Mouse (Mus musculus): ENCODE measurements around the gene Arl15. TPM values are rescaled to one million over a fixed set of nuclear protein-coding genes. Genes with fewer than 3 reads are reported as not detected.

The Arl15 gene
- polyA plus RNA-seq, 1 experiment from 2014 or later, result 14.2 TPM

DNA sequence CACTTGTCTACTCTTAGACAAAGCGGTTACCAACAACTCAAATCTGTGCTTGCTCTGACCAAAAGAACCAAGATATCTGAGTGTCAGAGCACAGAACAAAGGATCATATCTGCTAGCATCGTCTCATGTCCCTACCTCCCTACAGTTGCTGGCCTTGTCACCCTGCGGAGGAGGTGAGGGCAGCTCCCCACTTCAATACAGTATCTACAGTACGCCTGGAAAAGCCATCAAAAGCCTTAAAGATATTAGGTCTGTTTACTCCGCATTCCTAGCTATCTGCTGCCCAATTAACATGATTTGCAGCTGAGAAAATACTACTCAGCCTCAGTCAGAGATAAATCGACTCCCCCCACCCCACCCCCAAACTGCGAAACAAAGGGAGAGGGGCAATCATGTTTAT, 371.3 kb downstream of the Arl15 start:
- WGBS, result 75% methylated on average over 7 of the region's 7 CpGs
- no peak overlapping the region for H3K27ac ChIP-seq
- ATAC-seq (ENCODE audit: low FRiP score), result no peak

GRCm38 (mm10) chr13:114166439-114167183, 372.3 kb downstream of the Arl15 start:
- no peak for ATAC-seq (ENCODE audit: low FRiP score)
- WGBS, result 60% methylated on average over 12 of the region's 12 CpGs
- no peaks in the 10 kb centered on the region for H3K36me3 ChIP-seq

More for the DNA sequence above, 371.3 kb downstream of the Arl15 start:
- H3K9me3 ChIP-seq (replicated peaks), result no peaks in the 10 kb centered on the region
- H3K9ac ChIP-seq, result no peak overlapping the region
- H3K4me2 ChIP-seq (replicated peaks), result no peak overlapping the region
- H3K36me3 ChIP-seq, result no peaks in the 10 kb centered on the region
- no peak overlapping the region for H3K4me3 ChIP-seq
- H3K4me1 ChIP-seq, result no peaks in the 10 kb centered on the region; the same call in 1 of the 2 replicates
- peaks cover 2% of the 10 kb centered on the region; the same call in 1 of the 2 replicates for H3K27me3 ChIP-seq

GRCm38 (mm10) chr13:114170061-114170460, 375.8 kb downstream of the Arl15 start:
- WGBS, result 74% methylated on average over 5 of the region's 5 CpGs
- Histone ChIP-seq H3K36me3 (no peaks in the 10 kb centered on the region), H3K27me3 (no peaks in the 10 kb centered on the region), H3K9ac (no peak overlapping the region), H3K4me1 (no peaks in the 10 kb centered on the region; the same call in 1 of the 2 replicates), H3K27ac (no peak overlapping the region), H3K4me2 (replicated peaks) (no peak overlapping the region), H3K4me3 (no peak overlapping the region), H3K9me3 (replicated peaks) (no peaks in the 10 kb centered on the region)
- ATAC-seq (ENCODE audit: low FRiP score), result no peak

More at GRCm38 (mm10) chr13:114166439-114167183, 372.3 kb downstream of the Arl15 start:
- Histone ChIP-seq H3K9me3 (replicated peaks) (no peaks in the 10 kb centered on the region), H3K9ac (no peak overlapping the region), H3K27me3 (peaks cover 2% of the 10 kb centered on the region; the same call in 1 of the 2 replicates), H3K4me1 (no peaks in the 10 kb centered on the region; the same call in 1 of the 2 replicates), H3K4me3 (no peak overlapping the region), H3K4me2 (replicated peaks) (no peak overlapping the region), H3K27ac (no peak overlapping the region)

DNA sequence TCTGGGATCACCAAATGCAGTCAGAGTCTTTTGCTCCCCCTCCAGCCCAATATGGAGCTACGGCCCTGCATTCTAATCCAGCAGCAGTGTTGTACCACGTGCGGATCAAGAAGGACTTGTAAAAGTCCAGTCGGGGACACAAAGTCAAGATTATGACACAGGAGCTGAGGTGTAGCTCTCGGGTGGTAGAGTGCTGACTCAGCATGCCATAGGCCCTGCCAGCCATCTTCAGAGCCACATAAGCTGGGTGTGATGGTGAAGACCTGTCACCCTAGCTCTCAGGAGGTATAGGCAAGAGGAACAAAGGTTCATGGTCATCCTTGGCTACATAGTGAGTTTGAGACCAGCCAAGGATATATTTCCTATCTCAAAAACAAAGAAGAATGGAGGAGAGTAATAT, 377.2 kb downstream of the Arl15 start:
- WGBS, result 89% methylated on average over 5 of the region's 5 CpGs
- Histone ChIP-seq H3K4me3 (no peak overlapping the region), H3K4me2 (replicated peaks) (no peak overlapping the region), H3K4me1 (no peaks in the 10 kb centered on the region; the same call in 1 of the 2 replicates), H3K9ac (no peak overlapping the region), H3K36me3 (no peaks in the 10 kb centered on the region), H3K27ac (no peak overlapping the region), H3K9me3 (replicated peaks) (no peaks in the 10 kb centered on the region), H3K27me3 (no peaks in the 10 kb centered on the region)
- ATAC-seq (ENCODE audit: low FRiP score), result no peak

GRCm38 (mm10) chr13:114188107-114188506, 393.8 kb downstream of the Arl15 start:
- 93% methylated on average over 7 of the region's 7 CpGs for WGBS
- H3K27ac ChIP-seq, result no peak overlapping the region

DNA sequence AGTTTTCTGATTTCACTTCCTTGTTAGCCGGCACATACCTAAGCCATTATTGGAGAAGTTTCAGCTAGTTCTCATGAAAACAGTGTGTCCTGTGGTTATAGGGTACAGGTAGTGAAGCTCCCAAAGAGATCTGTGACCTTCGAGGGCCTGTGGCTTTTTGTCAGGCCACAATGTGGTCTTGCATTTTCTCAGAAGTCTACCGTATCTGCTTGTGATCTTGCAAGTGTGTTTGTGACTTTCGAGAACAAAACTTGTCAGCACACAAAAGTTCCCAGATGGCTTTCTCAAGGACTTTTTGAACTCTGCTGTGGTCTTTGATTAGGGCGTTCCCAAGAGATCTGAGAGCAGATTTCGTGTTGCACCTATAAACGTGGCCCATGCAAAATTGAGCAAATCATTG, 394.5 kb downstream of the Arl15 start:
- WGBS, result 90% methylated on average over 7 of the region's 7 CpGs
- H3K27me3 ChIP-seq, result no peaks in the 10 kb centered on the region
- H3K4me2 ChIP-seq (replicated peaks), result no peak overlapping the region
- no peak for ATAC-seq (ENCODE audit: low FRiP score)
- no peak overlapping the region for H3K4me3 ChIP-seq
- no peaks in the 10 kb centered on the region for H3K9me3 ChIP-seq (replicated peaks)
- H3K9ac ChIP-seq, result no peak overlapping the region
- H3K4me1 ChIP-seq, result no peaks in the 10 kb centered on the region
- no peak overlapping the region for H3K27ac ChIP-seq
- H3K36me3 ChIP-seq, result no peaks in the 10 kb centered on the region

More at GRCm38 (mm10) chr13:114188107-114188506, 393.8 kb downstream of the Arl15 start:
- Histone ChIP-seq H3K27me3 (no peaks in the 10 kb centered on the region), H3K4me1 (no peaks in the 10 kb centered on the region), H3K9ac (no peak overlapping the region), H3K9me3 (replicated peaks) (no peaks in the 10 kb centered on the region), H3K36me3 (no peaks in the 10 kb centered on the region), H3K4me3 (no peak overlapping the region), H3K4me2 (replicated peaks) (no peak overlapping the region)
- no peak for ATAC-seq (ENCODE audit: low FRiP score)

DNA sequence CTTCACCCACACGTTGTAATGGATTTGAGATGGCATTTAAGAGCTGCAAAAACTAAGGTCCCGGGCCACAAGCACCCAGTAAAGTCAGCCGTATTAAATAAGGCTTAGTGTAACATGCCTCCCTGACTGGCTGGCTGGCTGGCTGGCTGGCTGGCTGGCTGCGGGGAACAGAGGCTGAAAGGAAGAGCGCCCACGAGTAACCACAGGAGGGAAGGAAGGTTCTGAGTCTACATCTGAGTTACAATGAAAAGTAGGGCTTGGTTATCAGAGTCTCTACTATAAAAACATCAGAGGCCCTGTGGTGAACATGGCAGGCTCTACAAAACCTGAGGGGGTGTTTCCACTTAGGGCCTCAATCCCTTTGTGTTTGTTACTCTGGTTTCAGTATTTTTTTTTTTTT, 395.1 kb downstream of the Arl15 start:
- no peak overlapping the region for H3K27ac ChIP-seq
- no peak overlapping the region for H3K4me2 ChIP-seq (replicated peaks)
- no peak overlapping the region for H3K4me3 ChIP-seq
- no peaks in the 10 kb centered on the region for H3K27me3 ChIP-seq
- ATAC-seq (ENCODE audit: low FRiP score), result no peak
- no peaks in the 10 kb centered on the region for H3K4me1 ChIP-seq
- no peaks in the 10 kb centered on the region for H3K36me3 ChIP-seq
- no peaks in the 10 kb centered on the region for H3K9me3 ChIP-seq (replicated peaks)
- 67% methylated on average over 6 of the region's 6 CpGs for WGBS
- no peak overlapping the region for H3K9ac ChIP-seq

GRCm38 (mm10) chr13:114190898-114191297, 396.6 kb downstream of the Arl15 start:
- ATAC-seq (ENCODE audit: low FRiP score), result no peak
- Histone ChIP-seq H3K9ac (no peak overlapping the region), H3K9me3 (replicated peaks) (no peaks in the 10 kb centered on the region), H3K4me2 (replicated peaks) (no peak overlapping the region), H3K36me3 (no peaks in the 10 kb centered on the region), H3K4me3 (no peak overlapping the region), H3K4me1 (no peaks in the 10 kb centered on the region), H3K27ac (no peak overlapping the region), H3K27me3 (no peaks in the 10 kb centered on the region)
- 92% methylated on average over 10 of the region's 10 CpGs for WGBS

GRCm38 (mm10) chr13:114198252-114198799, 404.0 kb downstream of the Arl15 start:
- Histone ChIP-seq H3K4me3 (no peak overlapping the region), H3K27me3 (no peaks in the 10 kb centered on the region), H3K4me2 (replicated peaks) (no peak overlapping the region), H3K9me3 (replicated peaks) (no peaks in the 10 kb centered on the region), H3K27ac (no peak overlapping the region), H3K9ac (no peak overlapping the region), H3K36me3 (no peaks in the 10 kb centered on the region), H3K4me1 (no peaks in the 10 kb centered on the region)
- no peak for ATAC-seq (ENCODE audit: low FRiP score)
- WGBS, result 82% methylated on average over 10 of the region's 10 CpGs

DNA sequence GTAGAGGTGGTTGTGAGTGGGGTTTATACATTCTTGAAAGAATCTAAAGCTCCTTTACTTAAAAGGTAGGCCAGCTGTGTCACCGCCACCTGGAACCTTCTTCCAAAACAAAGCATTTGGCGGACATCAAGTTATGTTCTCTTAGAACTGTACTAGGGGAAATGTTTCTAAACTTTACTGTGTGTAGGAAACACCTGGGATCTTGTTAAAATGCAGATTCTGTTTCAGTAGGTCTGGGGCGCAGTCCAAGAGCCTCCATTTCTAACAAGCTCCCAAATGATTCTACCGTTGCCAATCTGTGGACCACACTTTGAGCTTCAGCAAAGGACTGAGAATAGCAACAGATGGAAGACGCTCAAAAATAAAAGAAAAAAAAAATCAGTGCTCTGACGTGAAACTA, 405.4 kb downstream of the Arl15 start:
- H3K9me3 ChIP-seq (replicated peaks), result no peaks in the 10 kb centered on the region
- WGBS, result 90% methylated on average over 6 of the region's 6 CpGs
- H3K27me3 ChIP-seq, result no peaks in the 10 kb centered on the region
- no peak overlapping the region for H3K4me3 ChIP-seq
- no peak for ATAC-seq (ENCODE audit: low FRiP score)
- no peak overlapping the region for H3K27ac ChIP-seq
- no peaks in the 10 kb centered on the region for H3K36me3 ChIP-seq
- no peak overlapping the region for H3K9ac ChIP-seq
- no peaks in the 10 kb centered on the region for H3K4me1 ChIP-seq
- H3K4me2 ChIP-seq (replicated peaks), result no peak overlapping the region

DNA sequence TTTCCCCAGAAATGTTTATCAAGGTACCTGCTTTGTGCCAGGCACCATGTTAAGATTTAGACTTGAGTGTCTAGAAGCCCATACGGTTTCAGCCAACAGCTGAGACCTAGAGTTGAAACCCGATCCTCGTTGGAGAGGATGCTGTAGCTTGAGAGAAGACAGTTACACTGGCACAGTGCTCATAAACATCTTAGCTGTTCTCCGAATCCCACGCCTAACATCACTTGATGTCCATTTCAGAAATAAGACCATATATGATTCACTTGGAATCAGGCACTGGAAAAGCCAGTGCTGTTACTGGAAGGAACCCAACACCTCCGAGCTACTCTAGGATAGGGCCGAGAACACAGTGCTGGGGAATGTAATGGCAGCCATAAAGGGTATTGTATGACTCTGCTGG, 406.2 kb downstream of the Arl15 start:
- ATAC-seq (ENCODE audit: low FRiP score), result no peak
- no peaks in the 10 kb centered on the region for H3K36me3 ChIP-seq
- no peaks in the 10 kb centered on the region for H3K27me3 ChIP-seq
- H3K9me3 ChIP-seq (replicated peaks), result no peaks in the 10 kb centered on the region
- H3K27ac ChIP-seq, result no peak overlapping the region
- H3K4me2 ChIP-seq (replicated peaks), result no peak overlapping the region
- H3K9ac ChIP-seq, result no peak overlapping the region
- 89% methylated on average over 7 of the region's 7 CpGs for WGBS
- no peaks in the 10 kb centered on the region for H3K4me1 ChIP-seq
- H3K4me3 ChIP-seq, result no peak overlapping the region

DNA sequence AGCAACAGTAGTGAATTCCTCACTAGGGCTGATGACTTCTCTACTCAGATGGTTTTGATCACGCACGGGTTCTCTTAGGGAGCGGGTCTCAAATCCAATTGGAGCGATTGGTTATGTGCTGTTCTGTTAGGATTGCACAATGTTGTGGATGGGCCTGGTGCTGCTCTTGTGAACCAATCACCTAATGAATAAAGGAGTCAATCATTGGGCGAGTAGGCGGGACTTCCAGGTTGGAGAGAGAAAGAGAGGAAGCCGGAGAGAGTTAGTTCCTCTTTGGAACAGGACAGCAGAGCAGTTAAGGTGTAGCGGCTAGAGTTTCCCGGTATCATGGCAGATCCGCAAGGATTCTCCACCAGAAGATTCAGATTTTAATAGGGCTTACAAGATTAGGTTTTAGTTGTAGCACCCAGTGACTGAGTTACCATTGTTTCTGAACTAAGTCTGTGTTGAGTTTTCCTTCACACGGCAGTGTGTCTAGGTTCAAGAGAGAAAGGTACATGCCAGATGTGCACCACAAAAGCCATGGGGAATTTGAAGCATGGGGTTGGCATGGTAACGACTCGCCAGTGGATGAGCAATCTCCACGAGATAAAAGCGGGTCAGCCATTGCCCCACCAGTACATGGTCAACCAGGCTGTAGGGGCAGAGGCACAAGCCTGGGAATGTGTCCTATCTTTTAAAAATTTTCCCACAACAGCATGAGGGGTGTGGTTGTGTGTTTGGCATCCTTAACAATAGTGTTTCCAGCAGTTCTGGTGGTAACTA, 408.7 kb downstream of the Arl15 start:
- H3K27me3 ChIP-seq, result no peaks in the 10 kb centered on the region
- no peak for ATAC-seq (ENCODE audit: low FRiP score)
- H3K4me2 ChIP-seq (replicated peaks), result no peak overlapping the region
- no peak overlapping the region for H3K27ac ChIP-seq
- no peaks in the 10 kb centered on the region for H3K4me1 ChIP-seq
- 84% methylated on average over 15 of the region's 15 CpGs for WGBS
- no peaks in the 10 kb centered on the region for H3K36me3 ChIP-seq
- H3K9me3 ChIP-seq (replicated peaks), result no peaks in the 10 kb centered on the region
- H3K4me3 ChIP-seq, result no peak overlapping the region
- no peak overlapping the region for H3K9ac ChIP-seq

Data from hindbrain, embryonic 12.5 days (tissue).